Mouse (Mus musculus): ENCODE results near the gene Bcr.

GRCm38 (mm10) chr10:75032395-75032794 lies 28.0 kb upstream of the Bcr start, which contains the start of gene Rsph14:
- TF ChIP-seq POLR2A (IDR thresholded peaks at IDR 0.05; ENCODE audit: extremely low read depth, insufficient read depth, low read length) = no peak
- TF ChIP-seq CTCF (IDR thresholded peaks at IDR 0.05; ENCODE audit: low read depth, low read length) = no peak

Measured in liver, adult 2 months (tissue).